In genomic region chr5:103654225-103654624, GRCm38 (mm10) we compare ENCODE assay signal across 8 mouse cellular contexts. TPM values are rescaled to one million over a fixed set of nuclear protein-coding genes. Genes with fewer than 3 reads are reported as not detected.
DNase-seq lines count a peak whose midpoint lies in the region; ATAC-seq and TF ChIP-seq lines count a peak whose summit lies in the region.

No protein-coding gene starts in this region.

- H3K4me2 ChIP-seq in hindbrain, embryonic 11.5 days (replicated peaks; ENCODE audit: low read depth, low read length): no peak overlapping the region
- no peak overlapping the region for H3K4me2 ChIP-seq in hindbrain, embryonic 13.5 days

- WGBS in hindbrain, embryonic 11.5 days: 25% methylated on average over 6 of the region's 6 CpGs
- 31% methylated on average over 6 of the region's 6 CpGs for WGBS in hindbrain, embryonic 13.5 days
- WGBS in lung, adult 2 months: 41% methylated on average over 6 of the region's 6 CpGs

- no peaks in the 10 kb centered on the region for H3K27me3 ChIP-seq in hindbrain, embryonic 11.5 days (ENCODE audit: control insufficient read depth, insufficient read depth, low read length)
- no peaks in the 10 kb centered on the region for H3K27me3 ChIP-seq in hindbrain, embryonic 13.5 days
- no peaks in the 10 kb centered on the region for H3K27me3 ChIP-seq in ES-Bruce4 (ENCODE audit: control insufficient read depth, insufficient read depth, low read length, poor library complexity, severe bottlenecking)

- H3K4me3 ChIP-seq in hindbrain, embryonic 11.5 days (ENCODE audit: low read depth, low read length): no peak overlapping the region
- H3K4me3 ChIP-seq in hindbrain, embryonic 13.5 days: no peak overlapping the region
- H3K4me3 ChIP-seq in ES-Bruce4 (ENCODE audit: low read depth, low read length): no peak overlapping the region
- H3K4me3 ChIP-seq in lung, adult 2 months (replicated peaks; ENCODE audit: extremely low read depth, low read depth, low read length): no peak overlapping the region

- no peak overlapping the region for H3K27ac ChIP-seq in hindbrain, embryonic 11.5 days (ENCODE audit: low read depth, low read length)
- H3K27ac ChIP-seq in hindbrain, embryonic 13.5 days: no peak overlapping the region
- no peak overlapping the region for H3K27ac ChIP-seq in ES-Bruce4 (ENCODE audit: insufficient read depth, low read length)

- H3K9ac ChIP-seq in hindbrain, embryonic 11.5 days (ENCODE audit: low read depth, low read length): no peak overlapping the region
- H3K9ac ChIP-seq in hindbrain, embryonic 13.5 days: no peak overlapping the region
- H3K9ac ChIP-seq in ES-Bruce4 (ENCODE audit: low read depth, poor library complexity, severe bottlenecking): no peak overlapping the region

- no peaks in the 10 kb centered on the region for H3K4me1 ChIP-seq in hindbrain, embryonic 11.5 days (replicated peaks; ENCODE audit: control insufficient read depth, insufficient read depth, low read length)
- H3K4me1 ChIP-seq in hindbrain, embryonic 13.5 days (replicated peaks): 0 out of 2 replicates have a peak, but pooled peaks cover 4% of the 10 kb centered on the region
- H3K4me1 ChIP-seq in ES-Bruce4 (ENCODE audit: control insufficient read depth, insufficient read depth, low read length): no peaks in the 10 kb centered on the region
- peaks cover 3% of the 10 kb centered on the region for H3K4me1 ChIP-seq in lung, adult 2 months (ENCODE audit: control insufficient read depth, insufficient read depth, low read length)

- TF ChIP-seq CTCF in ES-Bruce4 (IDR thresholded peaks at IDR 0.05; ENCODE audit: low read depth, low read length): peak; percentile 80
- peak; percentile 44 for TF ChIP-seq CTCF in lung, adult 2 months (IDR thresholded peaks at IDR 0.05; ENCODE audit: insufficient read depth, low read length)

- no peaks in the 10 kb centered on the region for H3K9me3 ChIP-seq in hindbrain, embryonic 11.5 days (ENCODE audit: control insufficient read depth, low read length)
- no peaks in the 10 kb centered on the region for H3K9me3 ChIP-seq in hindbrain, embryonic 13.5 days
- H3K9me3 ChIP-seq in ES-Bruce4 (replicated peaks; ENCODE audit: control insufficient read depth, insufficient read depth, low read length, poor library complexity, severe bottlenecking): no peaks in the 10 kb centered on the region

- H3K36me3 ChIP-seq in hindbrain, embryonic 11.5 days (ENCODE audit: control insufficient read depth, insufficient read depth, low read length): no peaks in the 10 kb centered on the region
- no peaks in the 10 kb centered on the region for H3K36me3 ChIP-seq in hindbrain, embryonic 13.5 days
- H3K36me3 ChIP-seq in ES-Bruce4 (ENCODE audit: control insufficient read depth, insufficient read depth, low read length, poor library complexity, severe bottlenecking): no peaks in the 10 kb centered on the region

- DNase-seq in hindbrain, embryonic 11.5 days (ENCODE audit: low spot score): peak; percentile 75
- DNase-seq in 416B (ENCODE audit: low read depth): peak; percentile 73
- peak; percentile 81 for DNase-seq in embryo, embryonic 10.5 days (ENCODE audit: low spot score)
- DNase-seq in lung, adult 2 months: no peak
- DNase-seq in thymus, postnatal 14 days: peak; percentile 66
- no peak for DNase-seq in cerebellum, adult 11 months

- no peak for TF ChIP-seq EP300 in ES-Bruce4 (IDR thresholded peaks at IDR 0.05; ENCODE audit: insufficient read depth, low read depth, low read length)

- no peak for TF ChIP-seq POLR2A in ES-Bruce4 (IDR thresholded peaks at IDR 0.05; ENCODE audit: insufficient read depth, low read length)
- no peak for TF ChIP-seq POLR2A in lung, adult 2 months (IDR thresholded peaks at IDR 0.05; ENCODE audit: borderline replicate concordance, extremely low read depth, low read depth, low read length)

- no peak for ATAC-seq in hindbrain, embryonic 11.5 days (ENCODE audit: low FRiP score)
- ATAC-seq in hindbrain, embryonic 13.5 days (ENCODE audit: low FRiP score): no peak

RNA-seq across cellular contexts. Expression of gene 1700016H13Rik, which starts 1.6 kb away (rescaled TPM):
- polyA plus RNA-seq in hindbrain, embryonic 11.5 days (2014; fragmentation: Nextera tagmentation; extraction: Ambion mirVana): 0.25 TPM in 1 of 2 replicates, not detected in the other
- 0.13 and 0.26 TPM in 2 replicates for polyA plus RNA-seq in hindbrain, embryonic 13.5 days (2015; fragmentation: Nextera tagmentation; extraction: Ambion mirVana)
- polyA plus RNA-seq in ES-Bruce4 (2011; ENCODE audit: insufficient read depth, insufficient read length, low read depth, missing spikeins): 0.46 TPM in 1 of 2 replicates, not detected in the other
- polyA plus RNA-seq in lung, adult 2 months (2012; rRNA removed): 0.16 and 0.21 TPM in 2 replicates

RNA-seq across cellular contexts. Expression of gene Slc10a6, which starts 25.0 kb away (rescaled TPM):
- 0.22 and 0.40 TPM in 2 replicates for polyA plus RNA-seq in hindbrain, embryonic 11.5 days (2014; fragmentation: Nextera tagmentation; extraction: Ambion mirVana)
- 0.30 and 0.43 TPM in 2 replicates for polyA plus RNA-seq in hindbrain, embryonic 13.5 days (2015; fragmentation: Nextera tagmentation; extraction: Ambion mirVana)
- polyA plus RNA-seq in ES-Bruce4 (2011; ENCODE audit: insufficient read depth, insufficient read length, low read depth, missing spikeins): not detected in 2 replicates
- polyA plus RNA-seq in lung, adult 2 months (2012; rRNA removed): 18.7 and 20.6 TPM in 2 replicates

RNA-seq across cellular contexts. Expression of gene Aff1, which starts 37.9 kb away (rescaled TPM):
- 7.0 and 8.5 TPM in 2 replicates for polyA plus RNA-seq in hindbrain, embryonic 11.5 days (2014; fragmentation: Nextera tagmentation; extraction: Ambion mirVana)
- 2.4 and 2.7 TPM in 2 replicates for polyA plus RNA-seq in hindbrain, embryonic 13.5 days (2015; fragmentation: Nextera tagmentation; extraction: Ambion mirVana)
- polyA plus RNA-seq in ES-Bruce4 (2011; ENCODE audit: insufficient read depth, insufficient read length, low read depth, missing spikeins): 23.3 and 26.4 TPM in 2 replicates
- polyA plus RNA-seq in lung, adult 2 months (2012; rRNA removed): 15.3 and 19.2 TPM in 2 replicates

Comparison
In these comparisons a context has a peak if more than half of its experiments do, and no peak if none do; other contexts are left out.
1. DNase-seq: peak in hindbrain, embryonic 11.5 days (single experiment), 416B (single experiment), embryo, embryonic 10.5 days (single experiment) and thymus, postnatal 14 days (single experiment); none in lung, adult 2 months (single experiment) and cerebellum, adult 11 months (single experiment).
2. RNA of gene Slc10a6, which starts 25.0 kb away (polyA plus RNA-seq): 18.7 to 20.6 TPM in lung, adult 2 months; 0.30 to 0.43 TPM in hindbrain, embryonic 13.5 days, 0.22 to 0.40 TPM in hindbrain, embryonic 11.5 days and not detected in ES-Bruce4; every median in the first group is over 10 times any median in the second.